Mouse (Mus musculus) stomach, postnatal 0 days (tissue): Measurements from ENCODE around the gene Serpinb3d. TPM values are rescaled to one million over a fixed set of nuclear protein-coding genes. Genes with fewer than 3 reads are reported as not detected.
"Not testable (repeated sequence)": the region's sequence is repeated elsewhere in the genome, so short reads cannot be mapped to it uniquely, and the experiment has no call there.

Experiments used
- ATAC-seq: fragments of 200-750 bp; cut with Nextera tagmentation; 2 replicates; pipeline ENCODE4 v1.8.0; 2017; ENCODE audit not compliant: low FRiP score, low TSS enrichment
- DNase-seq: peaks from one replicate; pipeline ENCODE4 v3.0.0-alpha.2; 2016; ENCODE audit warnings: low spot score
- H3K27ac ChIP-seq: fragments of 300-500 bp; sonication (generic); replicated peaks from 2 replicates; pipeline ENCODE4 v1.5.1; 2014; ENCODE audit warnings: mild to moderate bottlenecking, control low read depth
- H3K27me3 ChIP-seq: fragments of 300-500 bp; sonication (generic); 2 replicates; pipeline ENCODE4 v1.6.1; 2014; ENCODE audit warnings: low read length; ENCODE audit not compliant: control insufficient read depth, insufficient read depth
- H3K36me3 ChIP-seq: fragments of 300-500 bp; sonication (generic); 2 replicates; pipeline ENCODE4 v1.6.1; 2014; ENCODE audit warnings: low read length, mixed read lengths; ENCODE audit not compliant: control insufficient read depth, insufficient read depth
- H3K4me1 ChIP-seq: fragments of 300-500 bp; sonication (generic); replicated peaks from 2 replicates; pipeline ENCODE4 v1.6.1; 2014; ENCODE audit warnings: antibody characterized with exemption; ENCODE audit not compliant: control insufficient read depth, insufficient read depth
- H3K4me2 ChIP-seq: fragments of 300-500 bp; sonication (generic); replicated peaks from 2 replicates; pipeline ENCODE4 v1.6.1; 2014; ENCODE audit warnings: low read depth, mild to moderate bottlenecking, control low read depth, moderate library complexity
- H3K4me3 ChIP-seq: fragments of 300-500 bp; sonication (generic); 2 replicates; pipeline ENCODE4 v1.5.1; 2014; ENCODE audit warnings: low read depth, low read length, control low read depth
- H3K9ac ChIP-seq: fragments of 300-500 bp; sonication (generic); 2 replicates; pipeline ENCODE4 v1.6.1; 2014; ENCODE audit warnings: mild to moderate bottlenecking, low read length, control low read depth, mixed read lengths
- H3K9me3 ChIP-seq: fragments of 300-500 bp; sonication (generic); 2 replicates; pipeline ENCODE4 v1.6.1; 2016; ENCODE audit warnings: low read length; ENCODE audit not compliant: control insufficient read depth
- CTCF ChIP-seq: IDR thresholded peaks from 2 replicates; pipeline ENCODE4 v1.5.1; 2016; ENCODE audit warnings: antibody characterized with exemption, low read depth, mild to moderate bottlenecking, moderate library complexity
- EP300 ChIP-seq: optimal IDR thresholded peaks from 2 replicates; pipeline ENCODE3; 2016; ENCODE audit warnings: antibody characterized with exemption
- WGBS: fragments of 180-500 bp; shearing (Covaris S2); extraction: QIAGEN DNeasy Blood & Tissue Kit; methylation state at CpG from one replicate; pipeline ENCODE4 v1.1.7; 2014; 5-methylcytosine and 5-hydroxymethylcytosine counted together
- polyA plus RNA-seq: library from polyadenylated mRNA; unstranded; fragments of >200 nt; fragmentation: Nextera tagmentation; extraction: Ambion mirVana; gene quantifications from 2 replicates; pipeline ENCODE4 v1.2.1, GENCODE M21; 2015

The Serpinb3d gene
- not detected in 2 replicates for polyA plus RNA-seq

DNA sequence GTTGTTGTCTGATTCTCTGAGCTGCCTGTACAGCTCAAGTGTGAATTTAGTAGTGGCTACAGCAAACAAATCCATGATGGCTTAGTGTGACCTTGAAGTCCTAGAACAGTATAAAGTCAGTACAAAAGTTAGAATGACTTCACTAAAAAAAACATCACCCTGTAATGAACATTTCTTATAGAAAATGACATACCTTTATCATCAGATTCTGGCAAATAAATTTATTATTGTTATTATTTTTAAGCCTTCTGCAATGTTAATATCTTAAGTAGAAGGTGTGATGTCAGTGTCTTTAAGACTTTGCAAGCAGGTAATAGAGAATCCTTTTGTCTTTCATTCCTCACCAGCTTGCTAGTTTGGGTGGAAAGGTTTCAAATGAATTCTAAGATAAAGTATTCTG is at the start of gene Serpinb3d:
Serpinb3d (minus strand) TSS at position 101 of the 400 bp plus-strand sequence.
- H3K4me3 ChIP-seq, result no peak within 1 kb of the TSS
- no peak within 1 kb of the TSS for H3K4me2 ChIP-seq
- H3K27ac ChIP-seq, result no peak within 1 kb of the TSS
- H3K36me3 ChIP-seq, result no peaks in the 10 kb centered on the region
- ATAC-seq (no peak), DNase-seq (no peak)
- no peak within 1 kb of the TSS for H3K9ac ChIP-seq
- no peaks in the 10 kb centered on the region for H3K9me3 ChIP-seq
- no peaks in the 10 kb centered on the region for H3K4me1 ChIP-seq
- no peaks in the 10 kb centered on the region for H3K27me3 ChIP-seq
- TF ChIP-seq CTCF (no peak), EP300 (no peak)

DNA sequence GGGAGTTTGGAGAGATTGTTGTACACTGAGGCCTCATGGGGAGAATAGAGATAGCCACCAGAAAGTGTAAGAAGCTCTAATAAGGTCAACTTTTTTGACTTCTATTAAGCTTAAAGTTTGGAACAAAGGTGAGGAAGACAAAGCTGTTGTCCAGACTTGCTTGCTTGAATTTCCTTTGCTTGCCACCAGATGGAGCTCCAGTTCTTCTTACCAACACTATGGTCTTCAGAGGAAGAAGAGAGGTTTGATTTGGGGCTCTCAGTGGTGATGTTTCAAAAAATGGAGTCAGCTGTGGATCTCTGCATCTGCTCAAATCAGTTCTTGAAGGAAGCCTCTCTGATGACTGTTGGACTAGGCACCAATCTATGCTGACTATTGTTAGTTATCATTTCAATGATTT is 44.1 kb upstream of the Serpinb3d start:
- H3K9ac ChIP-seq, ATAC-seq, H3K9me3 ChIP-seq, H3K4me3 ChIP-seq, H3K4me1 ChIP-seq, H3K27me3 ChIP-seq, H3K4me2 ChIP-seq, H3K36me3 ChIP-seq, H3K27ac ChIP-seq, DNase-seq: not testable (repeated sequence)
- peak; percentile 55 for TF ChIP-seq CTCF

DNA sequence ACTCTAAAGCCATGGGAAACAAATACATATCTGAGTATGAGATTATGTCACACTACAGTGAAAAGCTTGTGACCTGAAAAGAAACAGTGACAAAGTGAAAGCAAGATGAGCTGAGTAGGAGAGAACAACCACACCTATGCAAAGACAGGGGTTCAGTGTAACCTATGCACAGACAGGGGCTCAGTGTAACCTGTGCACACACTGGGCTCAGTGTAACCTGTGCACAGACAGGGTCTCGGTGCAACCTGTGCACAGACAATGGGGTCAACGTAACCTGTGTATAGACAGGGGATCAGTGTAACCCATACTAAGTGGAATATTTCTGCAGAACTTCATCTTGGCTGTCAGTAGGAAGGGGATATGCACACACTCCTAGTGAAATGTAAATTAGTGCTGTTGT is 15.1 kb upstream of the Serpinb3d start:
- Histone ChIP-seq H3K4me3 (no peak overlapping the region), H3K9me3 (no peaks in the 10 kb centered on the region), H3K4me2 (no peak overlapping the region), H3K27me3 (no peaks in the 10 kb centered on the region), H3K4me1 (no peaks in the 10 kb centered on the region), H3K27ac (no peak overlapping the region), H3K9ac (no peak overlapping the region), H3K36me3 (no peaks in the 10 kb centered on the region)
- ATAC-seq (no peak), DNase-seq (no peak)
- 77% methylated on average over 2 of the region's 2 CpGs for WGBS
- TF ChIP-seq CTCF (no peak), EP300 (no peak)

DNA sequence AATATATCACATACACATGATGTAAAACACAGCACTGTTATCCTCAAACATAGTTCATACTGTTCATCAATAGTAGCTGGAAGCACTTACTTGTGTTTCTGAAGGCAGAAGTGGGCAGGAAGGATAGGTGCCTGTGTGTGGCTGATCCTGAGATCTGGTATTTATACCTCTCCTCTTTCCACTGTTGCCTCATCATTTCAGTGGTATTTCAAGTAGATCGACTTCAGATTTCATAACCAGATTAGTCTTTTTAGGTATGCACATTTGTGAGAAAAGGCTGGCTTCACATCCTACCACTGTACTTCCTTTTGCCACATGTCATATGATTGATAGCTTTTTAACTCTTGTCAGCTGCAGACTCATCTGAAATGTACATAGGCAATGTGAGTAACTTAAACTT is 31.1 kb downstream of the Serpinb3d start, which contains the start of gene Serpinb3a:
Serpinb3a (minus strand) TSS at position 101 of the 400 bp plus-strand sequence.
- no peak for TF ChIP-seq EP300
- Histone ChIP-seq H3K36me3 (no peaks in the 10 kb centered on the region), H3K27ac (no peak within 1 kb of the TSS), H3K27me3 (no peaks in the 10 kb centered on the region), H3K4me1 (no peaks in the 10 kb centered on the region), H3K9me3 (no peaks in the 10 kb centered on the region), H3K4me3 (no peak within 1 kb of the TSS), H3K4me2 (no peak within 1 kb of the TSS), H3K9ac (no peak within 1 kb of the TSS)
- DNase-seq (no peak), ATAC-seq (no peak)
- WGBS, result 71% methylated on average over 1 of the region's 1 CpGs

DNA sequence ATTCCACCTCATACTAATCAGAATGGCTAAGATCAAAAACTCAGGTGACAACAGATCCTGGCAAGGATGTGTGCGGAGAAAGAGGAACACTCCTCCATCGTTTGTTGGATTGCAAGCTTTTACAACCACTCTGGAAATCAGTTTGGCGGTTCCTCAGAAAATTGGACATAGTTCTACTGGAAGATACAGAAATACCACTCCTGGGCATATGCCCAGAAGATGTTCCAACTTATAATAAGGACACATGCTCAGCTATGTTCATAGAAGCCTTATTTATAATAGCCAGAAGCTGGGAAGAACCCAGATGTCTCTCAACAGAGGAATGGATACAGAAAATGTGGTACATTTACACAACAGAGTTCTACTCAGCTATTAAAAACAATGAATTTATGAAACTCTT is 49.1 kb downstream of the Serpinb3d start:
- 85% methylated on average over 3 of the region's 3 CpGs for WGBS
- H3K9ac ChIP-seq, H3K27ac ChIP-seq, H3K4me1 ChIP-seq, ATAC-seq, H3K4me2 ChIP-seq, H3K36me3 ChIP-seq, H3K27me3 ChIP-seq, H3K9me3 ChIP-seq, DNase-seq, H3K4me3 ChIP-seq: not testable (repeated sequence)

Other genes starting within 250 kb of the Serpinb3d start
- gene Serpinb5, start 222.3 kb downstream of the Serpinb3d start, polyA plus RNA-seq, result 116 and 128 TPM in 2 replicates
- 460 and 511 TPM in 2 replicates for gene Serpinb12, start 149.1 kb downstream of the Serpinb3d start, polyA plus RNA-seq
- gene Serpinb13, start 102.5 kb downstream of the Serpinb3d start, polyA plus RNA-seq, result 3.0 and 4.1 TPM in 2 replicates
- gene Serpinb3a, start 31.2 kb downstream of the Serpinb3d start, polyA plus RNA-seq, result 174 and 221 TPM in 2 replicates
- 1.5 and 1.7 TPM in 2 replicates for gene Serpinb3b, start 194.9 kb upstream of the Serpinb3d start, polyA plus RNA-seq
- gene Serpinb3c, start 194.9 kb upstream of the Serpinb3d start, polyA plus RNA-seq, result 0.38 and 0.76 TPM in 2 replicates